Mouse (Mus musculus): ENCODE measurements around the gene Akt3.

DNA sequence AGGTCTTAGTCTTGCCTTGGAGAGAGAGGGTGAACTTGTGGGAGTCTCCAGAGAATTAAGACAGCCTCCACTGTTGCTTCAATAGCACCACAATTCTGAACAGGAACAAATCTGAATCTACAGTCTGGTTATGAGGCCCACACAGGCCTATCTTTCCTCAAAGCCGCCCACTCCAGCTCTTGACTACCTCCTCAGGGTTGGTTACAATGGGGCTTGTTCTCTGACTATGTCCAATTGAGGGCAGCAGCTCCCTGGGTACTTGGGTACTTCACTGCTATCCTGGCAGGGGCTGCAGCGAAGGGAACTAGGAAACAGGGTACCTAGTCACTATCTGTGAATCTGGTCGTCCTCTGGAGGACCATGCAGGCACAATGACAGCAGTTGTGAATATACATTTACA lies 230.3 kb downstream of the Akt3 start:
- TF ChIP-seq CTCF (IDR thresholded peaks at IDR 0.05; ENCODE audit: low read depth), result no peak
- TF ChIP-seq EP300 (IDR thresholded peaks at IDR 0.05; ENCODE audit: low read depth), result no peak
